Mouse (Mus musculus) neural tube, embryonic 14.5 days (tissue): ENCODE results near the gene Xpo4. TPM values are rescaled to one million over a fixed set of nuclear protein-coding genes. Genes with fewer than 3 reads are reported as not detected.
A peak's percentile ranks its signal among the peaks of the same experiment; 100 is the strongest.

Experiments
- ATAC-seq: fragments of 200-750 bp; cut with Nextera tagmentation; 2 replicates; pipeline ENCODE4 v1.8.0; 2017; ENCODE audit warnings: low read depth, mild to moderate bottlenecking, moderate TSS enrichment, moderate library complexity
- H3K27ac ChIP-seq: fragments of 300-500 bp; sonication (generic); 2 replicates; pipeline ENCODE4 v1.5.1; 2014; ENCODE audit warnings: low read depth, mild to moderate bottlenecking, control low read depth, low read length, moderate library complexity, mixed read lengths
- H3K27me3 ChIP-seq: fragments of 300-500 bp; sonication (generic); 2 replicates; pipeline ENCODE4 v1.6.1; 2014; ENCODE audit warnings: low read length; ENCODE audit not compliant: control insufficient read depth, insufficient read depth
- H3K36me3 ChIP-seq: fragments of 300-500 bp; sonication (generic); 2 replicates; pipeline ENCODE4 v1.6.1; 2014; ENCODE audit warnings: low read length, mixed read lengths; ENCODE audit not compliant: control insufficient read depth, insufficient read depth
- H3K4me1 ChIP-seq: fragments of 300-500 bp; sonication (generic); 2 replicates; pipeline ENCODE4 v1.6.1; 2014; ENCODE audit warnings: low read length; ENCODE audit not compliant: control insufficient read depth, insufficient read depth
- H3K4me2 ChIP-seq: fragments of 300-500 bp; sonication (generic); 2 replicates; pipeline ENCODE4 v1.6.1; 2014; ENCODE audit warnings: mild to moderate bottlenecking, low read depth, low read length, control low read depth
- H3K4me3 ChIP-seq: fragments of 300-500 bp; sonication (generic); 2 replicates; pipeline ENCODE4 v1.5.1; 2014; ENCODE audit warnings: low read depth, low read length, control low read depth, mixed read lengths
- H3K9ac ChIP-seq: fragments of 300-500 bp; sonication (generic); replicated peaks from 2 replicates; pipeline ENCODE4 v1.6.1; 2014; ENCODE audit warnings: low read depth, mild to moderate bottlenecking, control low read depth, low read length, mixed read lengths
- H3K9me3 ChIP-seq: fragments of 300-500 bp; sonication (generic); 2 replicates; pipeline ENCODE4 v1.6.1; 2016; ENCODE audit warnings: low read length; ENCODE audit not compliant: control insufficient read depth
- WGBS: fragments of 180-500 bp; shearing (Covaris S2); extraction: QIAGEN DNeasy Blood & Tissue Kit; methylation state at CpG from one replicate; pipeline ENCODE4 v1.1.7; 2014; 5-methylcytosine and 5-hydroxymethylcytosine counted together
- polyA plus RNA-seq: library from polyadenylated mRNA; unstranded; fragments of >200 nt; fragmentation: Nextera tagmentation; extraction: Ambion mirVana; gene quantifications from 2 replicates; pipeline ENCODE4 v1.2.1, GENCODE M21; 2014

Xpo4 gene
- 17.5 and 18.0 TPM in 2 replicates for polyA plus RNA-seq

- Histone ChIP-seq H3K9me3 (no peaks in the 10 kb centered on the region), H3K4me2 (peak within 1 kb of the TSS; percentile 97), H3K9ac (peak within 1 kb of the TSS; percentile 78), H3K4me3 (peak within 1 kb of the TSS; percentile 81), H3K4me1 (peaks cover 12% of the 10 kb centered on the region), H3K27me3 (no peaks in the 10 kb centered on the region), H3K27ac (peak within 1 kb of the TSS; percentile 96), H3K36me3 (no peaks in the 10 kb centered on the region)
- WGBS, result under 1% methylated on average over 79 of the region's 80 CpGs
- ATAC-seq, result peak; percentile 96
Observed at GRCm38 (mm10) chr14:57664822-57665627, at the start of gene Xpo4. Gene Xpo4, minus strand, starts transcription at chr14:57665430.

- Histone ChIP-seq H3K4me3 (no peak overlapping the region), H3K36me3 (no peaks in the 10 kb centered on the region), H3K9ac (no peak overlapping the region), H3K27me3 (no peaks in the 10 kb centered on the region), H3K4me2 (no peak overlapping the region), H3K27ac (no peak overlapping the region), H3K9me3 (no peaks in the 10 kb centered on the region), H3K4me1 (peaks cover 4% of the 10 kb centered on the region; the same call in 1 of the 2 replicates)
- ATAC-seq, result no peak
- WGBS, result 94% methylated on average over 1 of the region's 1 CpGs
Observed at GRCm38 (mm10) chr14:57712884-57713283, 47.7 kb upstream of the Xpo4 start.

- H3K9me3 ChIP-seq, result no peaks in the 10 kb centered on the region
- H3K9ac ChIP-seq, result no peak overlapping the region
- H3K4me2 ChIP-seq, result no peak overlapping the region
- no peaks in the 10 kb centered on the region for H3K36me3 ChIP-seq
- peaks cover 10% of the 10 kb centered on the region for H3K4me1 ChIP-seq
- no peaks in the 10 kb centered on the region for H3K27me3 ChIP-seq
- ATAC-seq, result no peak
- no peak overlapping the region for H3K27ac ChIP-seq
- H3K4me3 ChIP-seq, result no peak overlapping the region
- 91% methylated on average over 6 of the region's 6 CpGs for WGBS
Observed at GRCm38 (mm10) chr14:57711059-57711458, 45.8 kb upstream of the Xpo4 start.

DNA sequence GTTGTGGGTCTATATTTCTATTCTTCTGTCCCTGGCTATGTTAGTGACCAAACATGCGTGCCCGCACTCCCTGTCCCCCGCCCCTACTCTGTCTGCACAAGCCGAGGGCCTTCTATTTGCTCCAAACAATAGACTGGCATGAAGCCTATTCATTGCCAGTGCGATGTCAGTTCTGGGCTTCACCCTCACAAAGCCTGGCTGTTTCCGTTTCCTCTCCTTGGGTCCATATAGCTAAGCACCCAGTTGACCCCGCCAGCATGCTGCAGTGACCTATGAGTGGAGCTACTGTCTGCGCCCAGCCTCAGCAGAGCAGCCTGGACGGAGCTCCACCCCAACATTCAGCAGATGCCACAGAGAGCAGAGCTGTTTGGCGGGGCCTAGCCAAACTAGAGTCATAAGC, 43.9 kb upstream of the Xpo4 start:
- Histone ChIP-seq H3K27me3 (no peaks in the 10 kb centered on the region), H3K9me3 (no peaks in the 10 kb centered on the region), H3K9ac (no peak overlapping the region), H3K36me3 (no peaks in the 10 kb centered on the region), H3K4me3 (no peak overlapping the region), H3K27ac (no peak overlapping the region), H3K4me2 (no peak overlapping the region), H3K4me1 (peaks cover 10% of the 10 kb centered on the region)
- no peak for ATAC-seq
- WGBS, result 17% methylated on average over 10 of the region's 10 CpGs

- no peak overlapping the region for H3K4me3 ChIP-seq
- H3K4me2 ChIP-seq, result no peak overlapping the region
- WGBS, result 79% methylated on average over 7 of the region's 7 CpGs
- peaks cover 10% of the 10 kb centered on the region for H3K4me1 ChIP-seq
- no peak for ATAC-seq
- no peak overlapping the region for H3K9ac ChIP-seq
- H3K27me3 ChIP-seq, result no peaks in the 10 kb centered on the region
- no peak overlapping the region for H3K27ac ChIP-seq
- H3K9me3 ChIP-seq, result no peaks in the 10 kb centered on the region
- H3K36me3 ChIP-seq, result no peaks in the 10 kb centered on the region
Observed at GRCm38 (mm10) chr14:57708580-57708979, 43.4 kb upstream of the Xpo4 start.

DNA sequence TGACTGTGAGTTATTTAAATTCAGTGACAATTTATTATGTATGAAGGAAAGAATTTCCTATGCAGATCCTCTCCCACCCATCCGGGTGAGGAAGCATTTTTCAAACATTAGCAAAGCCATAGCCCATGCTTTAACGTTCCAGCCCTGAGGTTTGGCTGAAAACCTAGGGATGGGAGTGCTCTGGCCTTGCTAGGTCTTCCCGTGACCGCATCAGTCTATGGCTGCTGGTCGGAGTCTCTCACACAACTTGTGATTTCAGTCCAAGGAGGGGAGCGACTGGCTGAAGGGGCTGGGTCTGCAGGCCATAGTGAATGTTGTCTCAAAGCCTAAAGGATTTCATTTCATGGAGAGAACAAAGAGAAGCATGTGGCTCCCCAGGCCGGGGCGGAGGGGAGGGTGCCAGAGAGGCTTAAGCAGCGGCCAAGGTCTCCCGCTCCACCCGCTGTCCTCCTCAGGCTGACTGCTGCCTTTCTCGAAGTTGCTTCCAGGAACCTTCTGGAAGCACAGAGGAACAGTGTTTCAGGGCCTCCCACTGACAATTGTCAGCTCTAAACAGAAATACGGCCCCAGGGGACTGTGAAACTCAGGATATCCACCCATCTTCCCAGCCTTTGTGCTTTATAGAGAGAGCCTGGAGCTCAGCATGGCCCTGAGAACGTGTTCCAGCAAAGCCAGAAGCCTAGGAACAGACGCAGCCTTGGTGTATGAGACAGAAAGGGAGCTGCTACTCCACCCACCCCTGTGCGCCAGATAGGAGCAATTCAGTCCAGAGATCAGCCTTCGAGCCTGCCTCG, 42.1 kb upstream of the Xpo4 start:
- no peak overlapping the region for H3K4me2 ChIP-seq
- 36% methylated on average over 18 of the region's 18 CpGs for WGBS

GRCm38 (mm10) chr14:57706760-57707099, 41.5 kb upstream of the Xpo4 start:
- Histone ChIP-seq H3K4me3 (no peak overlapping the region), H3K9ac (no peak overlapping the region), H3K27me3 (no peaks in the 10 kb centered on the region), H3K36me3 (no peaks in the 10 kb centered on the region), H3K27ac (no peak overlapping the region), H3K9me3 (no peaks in the 10 kb centered on the region), H3K4me2 (no peak overlapping the region), H3K4me1 (peaks cover 10% of the 10 kb centered on the region)
- 79% methylated on average over 4 of the region's 4 CpGs for WGBS
- peak; percentile 31 for ATAC-seq

More for the DNA sequence above, 42.1 kb upstream of the Xpo4 start:
- ATAC-seq, result peak; percentile 30; the same call in 1 of the 2 replicates
- H3K9ac ChIP-seq, result peak overlapping the region; percentile 17; the same call in 1 of the 2 replicates
- no peaks in the 10 kb centered on the region for H3K36me3 ChIP-seq
- no peak overlapping the region for H3K4me3 ChIP-seq
- no peaks in the 10 kb centered on the region for H3K27me3 ChIP-seq
- no peaks in the 10 kb centered on the region for H3K9me3 ChIP-seq
- peak overlapping the region; percentile 52; the same call in 1 of the 2 replicates for H3K27ac ChIP-seq
- H3K4me1 ChIP-seq, result peaks cover 10% of the 10 kb centered on the region

DNA sequence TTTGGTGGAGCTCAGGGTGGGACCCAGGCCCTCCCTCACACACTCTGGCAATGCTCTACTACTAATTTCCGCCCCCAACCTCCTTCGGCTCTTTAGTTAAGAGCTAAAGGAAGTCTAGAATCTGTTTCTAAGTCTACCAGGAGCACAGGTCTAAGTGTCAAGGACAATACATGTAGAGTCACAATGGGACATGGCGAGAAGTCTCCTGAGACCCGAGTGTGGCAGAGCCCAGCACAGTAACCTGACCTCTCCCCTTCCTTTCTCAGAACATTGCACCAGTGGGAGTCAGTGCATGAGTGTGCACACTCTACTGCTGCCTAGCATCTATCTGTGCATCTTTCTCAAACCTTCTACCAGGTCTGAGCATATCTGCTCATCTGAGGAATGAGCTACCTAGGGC, 40.5 kb upstream of the Xpo4 start:
- Histone ChIP-seq H3K27ac (no peak overlapping the region), H3K9me3 (no peaks in the 10 kb centered on the region), H3K4me2 (no peak overlapping the region), H3K4me3 (no peak overlapping the region), H3K36me3 (no peaks in the 10 kb centered on the region), H3K9ac (no peak overlapping the region), H3K4me1 (peaks cover 10% of the 10 kb centered on the region), H3K27me3 (no peaks in the 10 kb centered on the region)
- ATAC-seq, result no peak
- 94% methylated on average over 4 of the region's 4 CpGs for WGBS

GRCm38 (mm10) chr14:57705075-57705474, 39.8 kb upstream of the Xpo4 start:
- 92% methylated on average over 4 of the region's 4 CpGs for WGBS
- Histone ChIP-seq H3K9ac (no peak overlapping the region), H3K9me3 (no peaks in the 10 kb centered on the region), H3K4me3 (no peak overlapping the region), H3K4me1 (peaks cover 10% of the 10 kb centered on the region), H3K27me3 (no peaks in the 10 kb centered on the region), H3K36me3 (0 out of 2 replicates have a peak, but pooled peaks cover 3% of the 10 kb centered on the region), H3K27ac (no peak overlapping the region), H3K4me2 (no peak overlapping the region)
- ATAC-seq, result no peak
